ENCODE assay signal across 24 mouse cellular contexts in the genomic region with DNA sequence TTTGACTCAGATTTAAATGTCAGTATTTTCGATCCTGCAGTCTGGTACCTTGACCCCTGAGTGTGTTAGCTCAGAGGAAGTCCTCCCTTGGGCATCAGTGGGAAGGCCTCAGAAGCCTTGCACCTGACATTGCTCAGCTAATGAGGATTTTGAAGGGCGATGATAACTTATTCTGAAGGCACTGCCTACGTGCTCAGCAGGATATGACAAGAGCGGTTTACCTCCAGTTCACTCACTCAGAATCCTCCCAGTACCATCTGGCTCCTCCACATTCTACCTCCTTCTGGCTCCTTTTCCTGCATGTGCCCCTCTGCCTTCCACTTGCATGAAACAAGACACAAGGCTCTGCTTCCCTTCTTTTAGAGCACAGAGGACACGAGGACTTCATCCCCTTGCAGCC.
DNase-seq lines count a peak whose midpoint lies in the region; ATAC-seq lines count a peak whose summit lies in the region.
"Had no signal": no experiment of that assay in that cellular context is flagged by ENCODE, and none has a peak within 500 bp of the region (broad histone marks: within the 10 kb centered on the region; RNA-seq: fewer than 3 reads in every experiment).

No protein-coding gene starts in this region.

- peak; percentile 45; the same call in 1 of the 2 replicates for ATAC-seq in midbrain, embryonic 13.5 days
- no peak for ATAC-seq in midbrain, embryonic 11.5 days (ENCODE audit: low FRiP score)
- ATAC-seq: forebrain, postnatal 0 days; intestine, embryonic 16.5 days; liver, embryonic 12.5 days; midbrain, embryonic 16.5 days had no signal

- H3K9me3 ChIP-seq in midbrain, embryonic 13.5 days: no peaks in the 10 kb centered on the region
- H3K9me3 ChIP-seq in midbrain, embryonic 11.5 days (ENCODE audit: control insufficient read depth, low read length): no peaks in the 10 kb centered on the region
- H3K9me3 ChIP-seq: embryonic facial prominence, embryonic 12.5 days; limb, embryonic 13.5 days; liver, embryonic 12.5 days had no signal

- H3K27ac ChIP-seq in midbrain, embryonic 13.5 days: peak overlapping the region; percentile 60
- no peak overlapping the region for H3K27ac ChIP-seq in midbrain, embryonic 11.5 days (ENCODE audit: low read depth, low read length)
- H3K27ac ChIP-seq: embryonic facial prominence, embryonic 12.5 days; layer of hippocampus, adult 2 months; limb, embryonic 13.5 days; liver, embryonic 12.5 days had no signal

- H3K4me3 ChIP-seq in midbrain, embryonic 13.5 days (replicated peaks): no peak overlapping the region
- no peak overlapping the region for H3K4me3 ChIP-seq in midbrain, embryonic 11.5 days (ENCODE audit: low read depth, low read length)
- H3K4me3 ChIP-seq: embryonic facial prominence, embryonic 12.5 days; layer of hippocampus, adult 2 months; limb, embryonic 13.5 days; liver, embryonic 12.5 days had no signal

- peaks cover 4% of the 10 kb centered on the region; the same call in 1 of the 2 replicates for H3K4me1 ChIP-seq in midbrain, embryonic 13.5 days (replicated peaks)
- H3K4me1 ChIP-seq in midbrain, embryonic 11.5 days (ENCODE audit: control insufficient read depth, insufficient read depth, low read length): no peaks in the 10 kb centered on the region
- H3K4me1 ChIP-seq: embryonic facial prominence, embryonic 12.5 days; limb, embryonic 13.5 days; liver, embryonic 12.5 days had no signal

- DNase-seq in adrenal gland, adult 8-10 months: peak; percentile 11
- DNase-seq in adrenal gland, postnatal 4 days (ENCODE audit: low spot score in 2 of 2): no peak
- peak; percentile 11 for DNase-seq in embryo, embryonic 11 days
- DNase-seq in embryo, embryonic 9.5 days (ENCODE audit: extremely low spot score): no peak
- DNase-seq in midbrain, embryonic 11.5 days (ENCODE audit: low spot score, missing footprints): no peak
- no peak for DNase-seq in spleen, postnatal 36 days (ENCODE audit: low spot score in 2 of 2)
- DNase-seq: cerebellum, adult 11 months; forebrain, postnatal 0 days; gastrocnemius, postnatal 14 days; heart, adult 11 months; kidney, postnatal 25 days; layer of hippocampus, postnatal 36 days; lung, adult 18-20 months; lung, postnatal 10 days; thymus, adult 18-20 months; thymus, postnatal 36 days had no signal

- H3K27me3 ChIP-seq in midbrain, embryonic 13.5 days: no peaks in the 10 kb centered on the region
- H3K27me3 ChIP-seq in midbrain, embryonic 11.5 days (ENCODE audit: control insufficient read depth, insufficient read depth, low read length): no peaks in the 10 kb centered on the region
- H3K27me3 ChIP-seq: embryonic facial prominence, embryonic 12.5 days; limb, embryonic 13.5 days; liver, embryonic 12.5 days had no signal

- no peak overlapping the region for H3K4me2 ChIP-seq in midbrain, embryonic 13.5 days (replicated peaks)
- no peak overlapping the region for H3K4me2 ChIP-seq in midbrain, embryonic 11.5 days
- H3K4me2 ChIP-seq: embryonic facial prominence, embryonic 12.5 days; heart, embryonic 11.5 days; limb, embryonic 13.5 days; liver, embryonic 12.5 days had no signal

- H3K9ac ChIP-seq in midbrain, embryonic 13.5 days (replicated peaks): no peak overlapping the region
- no peak overlapping the region for H3K9ac ChIP-seq in midbrain, embryonic 11.5 days (ENCODE audit: low read length)
- H3K9ac ChIP-seq: embryonic facial prominence, embryonic 12.5 days; forebrain, postnatal 0 days; limb, embryonic 13.5 days; liver, embryonic 12.5 days had no signal

- WGBS in midbrain, embryonic 13.5 days: 69% methylated on average over 5 of the region's 5 CpGs
- 83% methylated on average over 5 of the region's 5 CpGs for WGBS in midbrain, embryonic 11.5 days

- H3K36me3 ChIP-seq in midbrain, embryonic 13.5 days: no peaks in the 10 kb centered on the region
- no peaks in the 10 kb centered on the region for H3K36me3 ChIP-seq in midbrain, embryonic 11.5 days (ENCODE audit: control insufficient read depth, insufficient read depth, low read length)
- H3K36me3 ChIP-seq: embryonic facial prominence, embryonic 12.5 days; limb, embryonic 13.5 days; liver, embryonic 12.5 days had no signal

Comparison
In these comparisons a context has a peak if more than half of its experiments do, and no peak if none do; other contexts are left out.
1. DNase-seq: peak in adrenal gland, adult 8-10 months (single experiment) and embryo, embryonic 11 days (single experiment); none in adrenal gland, postnatal 4 days (0 of 2), embryo, embryonic 9.5 days (single experiment), midbrain, embryonic 11.5 days (single experiment) and spleen, postnatal 36 days (0 of 2).